Mouse (Mus musculus) hindbrain, embryonic 12.5 days (tissue): ENCODE measurements around the gene Spire2. TPM values are rescaled to one million over a fixed set of nuclear protein-coding genes. Genes with fewer than 3 reads are reported as not detected.
A peak's percentile ranks its signal among the peaks of the same experiment; 100 is the strongest.

ENCODE experiments used
- ATAC-seq: fragments of 200-750 bp; cut with Nextera tagmentation; 2 replicates; pipeline ENCODE4 v1.8.0; 2017; ENCODE audit warnings: moderate TSS enrichment; ENCODE audit not compliant: low FRiP score
- H3K27ac ChIP-seq: fragments of 300-500 bp; sonication (generic); 2 replicates; pipeline ENCODE4 v1.5.1; 2016; ENCODE audit warnings: mild to moderate bottlenecking
- H3K27me3 ChIP-seq: fragments of 300-500 bp; sonication (generic); 2 replicates; pipeline ENCODE4 v1.6.1; 2016; ENCODE audit warnings: mild to moderate bottlenecking
- H3K36me3 ChIP-seq: fragments of 300-500 bp; sonication (generic); 2 replicates; pipeline ENCODE4 v1.6.1; 2016; ENCODE audit warnings: mild to moderate bottlenecking
- H3K4me1 ChIP-seq: fragments of 300-500 bp; sonication (generic); 2 replicates; pipeline ENCODE4 v1.6.1; 2016
- H3K4me2 ChIP-seq: fragments of 300-500 bp; sonication (generic); replicated peaks from 2 replicates; pipeline ENCODE4 v1.6.1; 2016; ENCODE audit warnings: mild to moderate bottlenecking
- H3K4me3 ChIP-seq: fragments of 300-500 bp; sonication (generic); 2 replicates; pipeline ENCODE4 v1.5.1; 2016; ENCODE audit warnings: mild to moderate bottlenecking
- H3K9ac ChIP-seq: fragments of 300-500 bp; sonication (generic); 2 replicates; pipeline ENCODE4 v1.6.1; 2016; ENCODE audit warnings: mild to moderate bottlenecking, moderate library complexity
- H3K9me3 ChIP-seq: fragments of 300-500 bp; sonication (generic); replicated peaks from 2 replicates; pipeline ENCODE4 v1.6.1; 2016; ENCODE audit warnings: mild to moderate bottlenecking
- WGBS: fragments of 180-500 bp; shearing (Covaris S2); methylation state at CpG from one replicate; pipeline ENCODE4 v1.1.7; 2016; 5-methylcytosine and 5-hydroxymethylcytosine counted together
- polyA plus RNA-seq: library from polyadenylated mRNA; unstranded; fragments of >200 nt; fragmentation: Nextera tagmentation; extraction: Ambion mirVana; gene quantifications from 2 replicates; pipeline ENCODE4 v1.2.1, GENCODE M21; 2016

The Spire2 gene
- polyA plus RNA-seq, 1 experiment from 2014 or later = 32.2 TPM

- ATAC-seq = no peak
These were observed 56.5 kb downstream of the Spire2 start for GRCm38 (mm10) chr8:123389026-123389425.

GRCm38 (mm10) chr8:123398308-123398707, 65.8 kb downstream of the Spire2 start:
- Histone ChIP-seq H3K36me3 (peaks cover 100% of the 10 kb centered on the region), H3K4me2 (no peak overlapping the region), H3K4me3 (no peak overlapping the region), H3K27me3 (no peaks in the 10 kb centered on the region), H3K4me1 (no peaks in the 10 kb centered on the region), H3K27ac (no peak overlapping the region), H3K9me3 (no peaks in the 10 kb centered on the region), H3K9ac (no peak overlapping the region)
- ATAC-seq = no peak
- WGBS = 96% methylated on average over 13 of the region's 13 CpGs

More at GRCm38 (mm10) chr8:123389026-123389425, 56.5 kb downstream of the Spire2 start:
- H3K4me3 ChIP-seq = no peak overlapping the region
- H3K27me3 ChIP-seq = no peaks in the 10 kb centered on the region
- WGBS = 96% methylated on average over 7 of the region's 7 CpGs
- peaks cover 100% of the 10 kb centered on the region for H3K36me3 ChIP-seq
- no peaks in the 10 kb centered on the region for H3K4me1 ChIP-seq
- H3K27ac ChIP-seq = no peak overlapping the region
- H3K9ac ChIP-seq = no peak overlapping the region
- H3K9me3 ChIP-seq = no peaks in the 10 kb centered on the region
- no peak overlapping the region for H3K4me2 ChIP-seq

GRCm38 (mm10) chr8:123401936-123402335, 69.4 kb downstream of the Spire2 start:
- peaks cover 71% of the 10 kb centered on the region for H3K36me3 ChIP-seq
- WGBS = 94% methylated on average over 9 of the region's 9 CpGs
- H3K4me2 ChIP-seq = no peak overlapping the region
- H3K4me3 ChIP-seq = no peak overlapping the region
- H3K9ac ChIP-seq = no peak overlapping the region; the same call in 1 of the 2 replicates
- no peaks in the 10 kb centered on the region for H3K27me3 ChIP-seq
- no peaks in the 10 kb centered on the region for H3K9me3 ChIP-seq
- ATAC-seq = no peak
- no peak overlapping the region for H3K27ac ChIP-seq
- peaks cover 10% of the 10 kb centered on the region for H3K4me1 ChIP-seq

GRCm38 (mm10) chr8:123402730-123403326, 70.3 kb downstream of the Spire2 start:
- H3K36me3 ChIP-seq = peaks cover 62% of the 10 kb centered on the region
- no peak overlapping the region for H3K4me2 ChIP-seq
- no peak overlapping the region for H3K9ac ChIP-seq
- no peaks in the 10 kb centered on the region for H3K27me3 ChIP-seq
- H3K4me1 ChIP-seq = peaks cover 10% of the 10 kb centered on the region
- ATAC-seq = no peak
- no peak overlapping the region for H3K4me3 ChIP-seq
- H3K9me3 ChIP-seq = no peaks in the 10 kb centered on the region
- 89% methylated on average over 9 of the region's 9 CpGs for WGBS
- no peak overlapping the region for H3K27ac ChIP-seq

- Histone ChIP-seq H3K4me1 (peaks cover 22% of the 10 kb centered on the region), H3K27me3 (0 out of 2 replicates have a peak, but pooled peaks cover 4% of the 10 kb centered on the region), H3K27ac (peak overlapping the region; percentile 40; the same call in 1 of the 2 replicates), H3K4me3 (no peak overlapping the region), H3K9ac (no peak overlapping the region), H3K4me2 (no peak overlapping the region), H3K9me3 (no peaks in the 10 kb centered on the region), H3K36me3 (peaks cover 45% of the 10 kb centered on the region)
- no peak for ATAC-seq
- WGBS = 44% methylated on average over 8 of the region's 8 CpGs
These were observed 72.0 kb downstream of the Spire2 start for GRCm38 (mm10) chr8:123404521-123404920.

GRCm38 (mm10) chr8:123406786-123407185, 74.3 kb downstream of the Spire2 start, which contains the start of gene Mc1r:
Gene Mc1r (plus strand): TSS chr8:123407107.
- Histone ChIP-seq H3K4me3 (no peak within 1 kb of the TSS), H3K4me2 (0 out of 2 replicates have a peak within 1 kb of the TSS, but pooled peaks have one; percentile 6), H3K36me3 (peaks cover 23% of the 10 kb centered on the region), H3K9me3 (no peaks in the 10 kb centered on the region), H3K9ac (no peak within 1 kb of the TSS), H3K27ac (no peak within 1 kb of the TSS), H3K27me3 (peaks cover 14% of the 10 kb centered on the region), H3K4me1 (peaks cover 34% of the 10 kb centered on the region)
- no peak for ATAC-seq
- 10% methylated on average over 4 of the region's 4 CpGs for WGBS

- H3K4me2 ChIP-seq = no peak overlapping the region
- no peak overlapping the region for H3K9ac ChIP-seq
- ATAC-seq = no peak
- peaks cover 17% of the 10 kb centered on the region for H3K27me3 ChIP-seq
- no peak overlapping the region for H3K4me3 ChIP-seq
- H3K4me1 ChIP-seq = peaks cover 34% of the 10 kb centered on the region
- peaks cover 14% of the 10 kb centered on the region for H3K36me3 ChIP-seq
- no peak overlapping the region for H3K27ac ChIP-seq
- H3K9me3 ChIP-seq = no peaks in the 10 kb centered on the region
- 93% methylated on average over 13 of the region's 13 CpGs for WGBS
These were observed 75.1 kb downstream of the Spire2 start for GRCm38 (mm10) chr8:123407612-123408011.

- Histone ChIP-seq H3K27ac (peak overlapping the region; percentile 98), H3K27me3 (peaks cover 21% of the 10 kb centered on the region), H3K9me3 (no peaks in the 10 kb centered on the region), H3K4me2 (peak overlapping the region; percentile 87), H3K4me1 (peaks cover 38% of the 10 kb centered on the region), H3K9ac (peak overlapping the region; percentile 88; the same call in 1 of the 2 replicates), H3K36me3 (peaks cover 5% of the 10 kb centered on the region; the same call in 1 of the 2 replicates), H3K4me3 (peak overlapping the region; percentile 61)
- WGBS = 83% methylated on average over 9 of the region's 9 CpGs
- no peak for ATAC-seq
These were observed 76.4 kb downstream of the Spire2 start for GRCm38 (mm10) chr8:123408586-123409544.

GRCm38 (mm10) chr8:123410049-123410587, 77.6 kb downstream of the Spire2 start:
- H3K9me3 ChIP-seq = no peaks in the 10 kb centered on the region
- peak overlapping the region; percentile 88 for H3K9ac ChIP-seq
- no peak for ATAC-seq
- H3K4me1 ChIP-seq = peaks cover 31% of the 10 kb centered on the region
- peak overlapping the region; percentile 98 for H3K27ac ChIP-seq
- no peaks in the 10 kb centered on the region for H3K36me3 ChIP-seq
- WGBS = 33% methylated on average over 8 of the region's 8 CpGs
- peak overlapping the region; percentile 87 for H3K4me2 ChIP-seq
- peaks cover 21% of the 10 kb centered on the region for H3K27me3 ChIP-seq
- peak overlapping the region; percentile 61 for H3K4me3 ChIP-seq

- Histone ChIP-seq H3K4me1 (peaks cover 31% of the 10 kb centered on the region), H3K4me2 (peak overlapping the region; percentile 87), H3K9me3 (no peaks in the 10 kb centered on the region), H3K27me3 (peaks cover 21% of the 10 kb centered on the region), H3K27ac (peak overlapping the region; percentile 98), H3K9ac (peak overlapping the region; percentile 88), H3K36me3 (no peaks in the 10 kb centered on the region), H3K4me3 (peak overlapping the region; percentile 61)
- whole genome bisulfite sequencing = 8% methylated on average over 11 of the region's 11 CpGs
- peak; percentile 4; the same call in 1 of the 2 replicates for ATAC-seq
These were observed 78.3 kb downstream of the Spire2 start for GRCm38 (mm10) chr8:123410788-123411187.

- Histone ChIP-seq H3K27ac (peak within 1 kb of the TSS; percentile 98), H3K9me3 (no peaks in the 10 kb centered on the region), H3K4me1 (peaks cover 31% of the 10 kb centered on the region), H3K9ac (peak within 1 kb of the TSS; percentile 88), H3K4me3 (peak within 1 kb of the TSS; percentile 61), H3K4me2 (peak within 1 kb of the TSS; percentile 87), H3K27me3 (peaks cover 21% of the 10 kb centered on the region), H3K36me3 (no peaks in the 10 kb centered on the region)
- ATAC-seq = peak; percentile 88
- WGBS = under 1% methylated on average over 29 of the region's 29 CpGs
These were observed 78.7 kb downstream of the Spire2 start, which contains the start of gene Tubb3 for GRCm38 (mm10) chr8:123411246-123411645. Gene Tubb3 (plus strand): TSS chr8:123411424.
